Mouse (Mus musculus): ENCODE measurements around the gene Ugt1a9. TPM values are rescaled to one million over a fixed set of nuclear protein-coding genes. Genes with fewer than 3 reads are reported as not detected.
"Not testable (repeated sequence)": the region's sequence is repeated elsewhere in the genome, so short reads cannot be mapped to it uniquely, and the experiment has no call there.

The Ugt1a9 gene
- polyA plus RNA-seq (2014; fragmentation: Nextera tagmentation; extraction: Ambion mirVana), result not detected in 2 replicates

- no peak within 1 kb of the TSS for H3K4me2 ChIP-seq (replicated peaks)
- no peaks in the 10 kb centered on the region for H3K4me1 ChIP-seq (replicated peaks; ENCODE audit: control insufficient read depth, insufficient read depth, low read length)
- no peaks in the 10 kb centered on the region for H3K9me3 ChIP-seq (ENCODE audit: control insufficient read depth, low read length)
- H3K36me3 ChIP-seq (replicated peaks; ENCODE audit: control insufficient read depth, insufficient read depth), result no peaks in the 10 kb centered on the region
- ATAC-seq (ENCODE audit: low FRiP score) (no peak), DNase-seq (ENCODE audit: low spot score) (no peak)
- no peak within 1 kb of the TSS for H3K9ac ChIP-seq
- no peak within 1 kb of the TSS for H3K4me3 ChIP-seq (replicated peaks; ENCODE audit: low read length)
- H3K27ac ChIP-seq, result no peak within 1 kb of the TSS
- no peaks in the 10 kb centered on the region for H3K27me3 ChIP-seq (ENCODE audit: control insufficient read depth, insufficient read depth, low read length)
- 82% methylated on average over 2 of the region's 2 CpGs for whole genome bisulfite sequencing
Observed at GRCm38 (mm10) chr1:88070495-88070894, at the start of gene Ugt1a9. TSS of gene Ugt1a9 (plus strand) at chr1:88070800.

GRCm38 (mm10) chr1:88025244-88025643 lies 45.4 kb upstream of the Ugt1a9 start:
- H3K9ac ChIP-seq; ATAC-seq (ENCODE audit: low FRiP score): not testable (repeated sequence)

GRCm38 (mm10) chr1:88043044-88043443 lies 27.6 kb upstream of the Ugt1a9 start:
- not testable (repeated sequence) for H3K4me3 ChIP-seq (replicated peaks; ENCODE audit: low read length); H3K27me3 ChIP-seq (ENCODE audit: control insufficient read depth, insufficient read depth, low read length); H3K4me1 ChIP-seq (replicated peaks; ENCODE audit: control insufficient read depth, insufficient read depth, low read length); H3K27ac ChIP-seq; H3K9me3 ChIP-seq (ENCODE audit: control insufficient read depth, low read length); ATAC-seq (ENCODE audit: low FRiP score); H3K4me2 ChIP-seq (replicated peaks); H3K36me3 ChIP-seq (replicated peaks; ENCODE audit: control insufficient read depth, insufficient read depth); DNase-seq (ENCODE audit: low spot score); H3K9ac ChIP-seq
- WGBS, result 25% methylated on average over 1 of the region's 2 CpGs

More at GRCm38 (mm10) chr1:88025244-88025643, 45.4 kb upstream of the Ugt1a9 start:
- not testable (repeated sequence) for H3K4me1 ChIP-seq (replicated peaks; ENCODE audit: control insufficient read depth, insufficient read depth, low read length); H3K27ac ChIP-seq; DNase-seq (ENCODE audit: low spot score); H3K36me3 ChIP-seq (replicated peaks; ENCODE audit: control insufficient read depth, insufficient read depth); H3K9me3 ChIP-seq (ENCODE audit: control insufficient read depth, low read length); H3K4me3 ChIP-seq (replicated peaks; ENCODE audit: low read length); H3K4me2 ChIP-seq (replicated peaks); H3K27me3 ChIP-seq (ENCODE audit: control insufficient read depth, insufficient read depth, low read length)
- WGBS, result 78% methylated on average over 3 of the region's 3 CpGs

DNA sequence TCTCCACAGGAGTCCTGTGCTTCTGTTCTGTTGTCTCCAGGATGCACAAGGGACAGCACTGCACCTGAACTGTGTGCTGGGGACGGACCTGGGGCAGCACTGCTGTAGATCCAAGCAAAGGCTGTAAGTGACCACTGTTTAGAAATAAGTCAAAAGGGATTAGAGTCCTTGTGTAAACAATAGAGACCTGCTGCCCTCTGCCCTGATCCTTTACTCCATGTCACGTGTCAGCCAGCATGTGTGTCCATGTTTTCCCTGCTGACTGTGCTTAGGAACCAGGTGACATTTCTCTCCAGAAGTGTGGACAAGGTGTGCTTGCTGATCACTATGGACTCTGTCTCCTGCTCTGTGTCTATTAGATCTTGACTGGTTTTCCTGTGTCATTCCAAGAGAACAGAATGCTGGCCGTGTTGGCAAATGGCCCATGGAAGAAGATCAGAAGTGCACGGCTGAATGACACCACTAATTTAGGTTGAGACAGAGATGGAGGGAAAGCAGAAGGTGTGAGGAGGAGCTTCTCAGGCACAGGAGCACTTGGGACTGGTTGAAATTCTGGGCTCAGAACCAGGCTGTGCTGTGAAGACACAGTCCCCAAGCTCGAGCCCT lies 25.7 kb upstream of the Ugt1a9 start:
- not testable (repeated sequence) for H3K4me2 ChIP-seq (replicated peaks); DNase-seq (ENCODE audit: low spot score); H3K36me3 ChIP-seq (replicated peaks; ENCODE audit: control insufficient read depth, insufficient read depth); H3K27ac ChIP-seq; H3K4me3 ChIP-seq (replicated peaks; ENCODE audit: low read length); H3K9ac ChIP-seq; ATAC-seq (ENCODE audit: low FRiP score); H3K4me1 ChIP-seq (replicated peaks; ENCODE audit: control insufficient read depth, insufficient read depth, low read length); H3K27me3 ChIP-seq (ENCODE audit: control insufficient read depth, insufficient read depth, low read length); H3K9me3 ChIP-seq (ENCODE audit: control insufficient read depth, low read length)
- 87% methylated on average over 3 of the region's 5 CpGs for WGBS

DNA sequence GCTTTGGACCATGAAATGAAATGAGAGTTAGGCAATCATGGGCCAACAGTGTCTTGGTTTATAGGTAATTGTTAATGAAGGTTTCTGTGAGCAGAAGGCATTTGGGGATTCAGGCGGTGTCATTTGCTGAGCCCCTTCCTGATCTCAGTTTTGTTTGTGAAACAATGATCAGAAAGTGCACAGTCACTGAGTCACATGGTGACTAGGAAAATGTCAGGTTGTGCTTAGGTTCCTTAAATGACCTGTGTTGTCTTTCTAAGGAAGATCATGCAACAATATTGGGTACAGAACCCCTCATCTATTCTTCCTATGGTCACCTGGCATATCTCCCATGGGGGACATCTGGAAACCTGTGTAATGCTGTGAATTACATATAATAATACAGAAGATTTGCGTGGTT lies 23.2 kb upstream of the Ugt1a9 start:
- DNase-seq (ENCODE audit: low spot score); H3K27ac ChIP-seq; H3K27me3 ChIP-seq (ENCODE audit: control insufficient read depth, insufficient read depth, low read length); H3K9ac ChIP-seq; H3K36me3 ChIP-seq (replicated peaks; ENCODE audit: control insufficient read depth, insufficient read depth); H3K9me3 ChIP-seq (ENCODE audit: control insufficient read depth, low read length); H3K4me1 ChIP-seq (replicated peaks; ENCODE audit: control insufficient read depth, insufficient read depth, low read length); ATAC-seq (ENCODE audit: low FRiP score); H3K4me3 ChIP-seq (replicated peaks; ENCODE audit: low read length); H3K4me2 ChIP-seq (replicated peaks): not testable (repeated sequence)
- WGBS, result 84% methylated on average over 2 of the region's 2 CpGs

DNA sequence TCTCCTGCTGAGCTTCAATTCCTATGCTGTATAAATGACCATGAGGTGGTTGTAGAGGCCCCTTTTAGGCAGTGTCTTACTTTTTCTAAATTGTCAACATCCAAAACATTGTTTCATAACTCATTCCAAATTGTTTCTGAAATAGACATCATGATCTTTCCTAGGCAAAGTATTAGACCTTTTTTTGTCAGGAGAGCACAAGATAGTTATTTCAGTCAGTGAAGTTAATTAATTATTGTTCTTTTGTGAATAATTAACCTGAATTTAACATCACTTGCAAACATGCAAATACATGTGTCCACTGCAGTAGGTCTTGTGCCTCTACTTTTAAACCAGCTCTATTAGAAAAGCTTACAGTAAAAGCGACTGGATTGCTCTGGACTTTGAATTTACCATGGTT lies 15.5 kb upstream of the Ugt1a9 start, which contains the start of gene Ugt1a10:
Ugt1a10 (plus strand) TSS at position 301 of the 400 bp plus-strand sequence.
- 92% methylated on average over 1 of the region's 1 CpGs for WGBS
- H3K27ac ChIP-seq, result no peak within 1 kb of the TSS
- ATAC-seq (ENCODE audit: low FRiP score), result no peak

GRCm38 (mm10) chr1:88066472-88067102 lies 4.0 kb upstream of the Ugt1a9 start:
- WGBS, result 73% methylated on average over 1 of the region's 2 CpGs
- not testable (repeated sequence) for H3K36me3 ChIP-seq (replicated peaks; ENCODE audit: control insufficient read depth, insufficient read depth); ATAC-seq (ENCODE audit: low FRiP score); H3K27me3 ChIP-seq (ENCODE audit: control insufficient read depth, insufficient read depth, low read length); H3K9ac ChIP-seq; H3K9me3 ChIP-seq (ENCODE audit: control insufficient read depth, low read length); H3K4me3 ChIP-seq (replicated peaks; ENCODE audit: low read length); H3K4me2 ChIP-seq (replicated peaks); H3K27ac ChIP-seq; H3K4me1 ChIP-seq (replicated peaks; ENCODE audit: control insufficient read depth, insufficient read depth, low read length); DNase-seq (ENCODE audit: low spot score)

More for the DNA sequence above, 15.5 kb upstream of the Ugt1a9 start, which contains the start of gene Ugt1a10:
- Histone ChIP-seq H3K36me3 (replicated peaks; ENCODE audit: control insufficient read depth, insufficient read depth) (no peaks in the 10 kb centered on the region), H3K4me1 (replicated peaks; ENCODE audit: control insufficient read depth, insufficient read depth, low read length) (no peaks in the 10 kb centered on the region), H3K27me3 (ENCODE audit: control insufficient read depth, insufficient read depth, low read length) (no peaks in the 10 kb centered on the region), H3K4me2 (replicated peaks) (no peak within 1 kb of the TSS), H3K9ac (no peak within 1 kb of the TSS), H3K9me3 (ENCODE audit: control insufficient read depth, low read length) (no peaks in the 10 kb centered on the region), H3K4me3 (replicated peaks; ENCODE audit: low read length) (no peak within 1 kb of the TSS)
- no peak for DNase-seq (ENCODE audit: low spot score)

- WGBS, result 88% methylated on average over 4 of the region's 4 CpGs
- no peak for ATAC-seq (ENCODE audit: low FRiP score)
- no peaks in the 10 kb centered on the region for H3K9me3 ChIP-seq (ENCODE audit: control insufficient read depth, low read length)
Observed at GRCm38 (mm10) chr1:88070902-88071301, 302 bp downstream of the Ugt1a9 start.

GRCm38 (mm10) chr1:88074471-88074870 lies 3.9 kb downstream of the Ugt1a9 start:
- Histone ChIP-seq H3K9ac (no peak overlapping the region), H3K36me3 (replicated peaks; ENCODE audit: control insufficient read depth, insufficient read depth) (no peaks in the 10 kb centered on the region), H3K4me1 (replicated peaks; ENCODE audit: control insufficient read depth, insufficient read depth, low read length) (no peaks in the 10 kb centered on the region), H3K4me2 (replicated peaks) (no peak overlapping the region), H3K27ac (no peak overlapping the region), H3K4me3 (replicated peaks; ENCODE audit: low read length) (no peak overlapping the region), H3K9me3 (ENCODE audit: control insufficient read depth, low read length) (no peaks in the 10 kb centered on the region), H3K27me3 (ENCODE audit: control insufficient read depth, insufficient read depth, low read length) (no peaks in the 10 kb centered on the region)
- DNase-seq (ENCODE audit: low spot score), result no peak
- ATAC-seq (ENCODE audit: low FRiP score), result no peak
- WGBS, result 93% methylated on average over 2 of the region's 2 CpGs

More at GRCm38 (mm10) chr1:88070902-88071301, 302 bp downstream of the Ugt1a9 start:
- no peak for DNase-seq (ENCODE audit: low spot score)
- Histone ChIP-seq H3K4me1 (replicated peaks; ENCODE audit: control insufficient read depth, insufficient read depth, low read length) (no peaks in the 10 kb centered on the region), H3K4me2 (replicated peaks) (no peak overlapping the region), H3K4me3 (replicated peaks; ENCODE audit: low read length) (no peak overlapping the region), H3K9ac (no peak overlapping the region), H3K36me3 (replicated peaks; ENCODE audit: control insufficient read depth, insufficient read depth) (no peaks in the 10 kb centered on the region), H3K27me3 (ENCODE audit: control insufficient read depth, insufficient read depth, low read length) (no peaks in the 10 kb centered on the region), H3K27ac (no peak overlapping the region)
